Mouse (Mus musculus) midbrain, postnatal 0 days (tissue): ENCODE data around the gene Ranbp1. TPM values are rescaled to one million over a fixed set of nuclear protein-coding genes. Genes with fewer than 3 reads are reported as not detected.
"Not testable (repeated sequence)": the region's sequence is repeated elsewhere in the genome, so short reads cannot be mapped to it uniquely, and the experiment has no call there.

Experiments
- ATAC-seq: fragments of 200-750 bp; cut with Nextera tagmentation; 2 replicates; pipeline ENCODE4 v1.8.0; 2017; ENCODE audit warnings: moderate number of reproducible peaks, mild to moderate bottlenecking, moderate TSS enrichment, moderate library complexity; ENCODE audit not compliant: low FRiP score
- DNase-seq: peaks from one replicate; pipeline ENCODE4 v3.0.0-alpha.2; 2015; ENCODE audit warnings: low spot score
- H3K27ac ChIP-seq: fragments of 300-500 bp; sonication (generic); 2 replicates; pipeline ENCODE4 v1.5.1; 2014; ENCODE audit warnings: low read depth, mild to moderate bottlenecking, low read length, mixed read lengths
- H3K27me3 ChIP-seq: fragments of 300-500 bp; sonication (generic); 2 replicates; pipeline ENCODE4 v1.6.1; 2014; ENCODE audit warnings: low read length, control low read depth, mixed read lengths; ENCODE audit not compliant: insufficient read depth
- H3K36me3 ChIP-seq: fragments of 300-500 bp; sonication (generic); 2 replicates; pipeline ENCODE4 v1.6.1; 2014; ENCODE audit warnings: low read length, control low read depth, mixed read lengths; ENCODE audit not compliant: insufficient read depth
- H3K4me1 ChIP-seq: fragments of 300-500 bp; sonication (generic); 2 replicates; pipeline ENCODE4 v1.6.1; 2014; ENCODE audit warnings: mild to moderate bottlenecking, control low read depth, antibody characterized with exemption, low read length, mixed read lengths; ENCODE audit not compliant: insufficient read depth
- H3K4me2 ChIP-seq: fragments of 300-500 bp; sonication (generic); 2 replicates; pipeline ENCODE4 v1.6.1; 2014; ENCODE audit warnings: low read depth, mild to moderate bottlenecking, low read length, mixed read lengths; ENCODE audit not compliant: poor library complexity, severe bottlenecking
- H3K4me3 ChIP-seq: fragments of 300-500 bp; sonication (generic); 2 replicates; pipeline ENCODE4 v1.5.1; 2014; ENCODE audit warnings: low read depth, mild to moderate bottlenecking, low read length, moderate library complexity
- H3K9ac ChIP-seq: fragments of 300-500 bp; sonication (generic); replicated peaks from 2 replicates; pipeline ENCODE4 v1.6.1; 2014; ENCODE audit warnings: mild to moderate bottlenecking, low read length, moderate library complexity, mixed read lengths; ENCODE audit not compliant: poor library complexity, severe bottlenecking
- H3K9me3 ChIP-seq: fragments of 300-500 bp; sonication (generic); 2 replicates; pipeline ENCODE4 v1.6.1; 2016; ENCODE audit warnings: low read length, control low read depth
- CTCF ChIP-seq: IDR thresholded peaks from 2 replicates; pipeline ENCODE4 v1.5.1; 2016; ENCODE audit warnings: antibody characterized with exemption, mild to moderate bottlenecking
- WGBS: fragments of 180-500 bp; shearing (Covaris S2); extraction: QIAGEN DNeasy Blood & Tissue Kit; methylation state at CpG from one replicate; pipeline ENCODE4 v1.1.7; 2014; 5-methylcytosine and 5-hydroxymethylcytosine counted together
- polyA plus RNA-seq: library from polyadenylated mRNA; unstranded; fragments of >200 nt; fragmentation: Nextera tagmentation; extraction: Ambion mirVana; gene quantifications from 2 replicates; pipeline ENCODE4 v1.2.1, GENCODE M21; 2015
- total RNA-seq: library from RNA; depleted of rRNA; stranded (reverse); fragments of >200 nt; gene quantifications from 2 replicates; pipeline ENCODE4 v1.2.3, GENCODE M21; 2014

The Ranbp1 gene
- total and polyA plus RNA-seq, 2 experiments from 2014 or later = 192 to 447 TPM

- H3K36me3 ChIP-seq = no peaks in the 10 kb centered on the region
- H3K4me3 ChIP-seq = no peak overlapping the region
- no peaks in the 10 kb centered on the region for H3K9me3 ChIP-seq
- 64% methylated on average over 7 of the region's 7 CpGs for WGBS
- H3K9ac ChIP-seq = no peak overlapping the region
- no peaks in the 10 kb centered on the region for H3K27me3 ChIP-seq
- no peak overlapping the region for H3K4me2 ChIP-seq
- H3K27ac ChIP-seq = no peak overlapping the region
- ATAC-seq (no peak), DNase-seq (no peak)
- no peak for TF ChIP-seq CTCF
- H3K4me1 ChIP-seq = no peaks in the 10 kb centered on the region
Measured at GRCm38 (mm10) chr16:18203430-18204091, 45.0 kb downstream of the Ranbp1 start.

DNA sequence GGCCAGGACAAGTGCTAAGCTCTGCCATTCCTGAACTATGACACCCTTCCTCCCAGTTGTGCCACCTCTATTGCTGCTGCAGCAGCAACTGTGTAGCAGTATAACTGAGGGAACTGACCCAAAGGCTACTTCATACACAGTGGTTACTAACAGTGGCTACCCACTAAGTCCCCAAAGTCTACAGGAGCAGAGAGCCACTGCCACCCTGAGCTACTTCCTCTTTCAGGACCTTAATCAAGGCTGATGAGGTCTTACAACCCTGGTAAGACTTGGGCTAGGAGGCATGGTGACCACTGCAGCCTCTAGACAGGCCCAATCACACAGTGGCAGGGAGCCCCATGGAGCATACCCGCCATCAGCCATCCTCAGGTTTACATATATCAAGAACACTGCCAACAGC, 46.5 kb downstream of the Ranbp1 start:
- no peak overlapping the region for H3K4me3 ChIP-seq
- H3K27ac ChIP-seq = no peak overlapping the region
- no peak for TF ChIP-seq CTCF
- 100% methylated on average over 1 of the region's 1 CpGs for WGBS
- no peaks in the 10 kb centered on the region; the same call in 1 of the 2 replicates for H3K27me3 ChIP-seq
- ATAC-seq = no peak
- H3K4me1 ChIP-seq = no peaks in the 10 kb centered on the region
- no peaks in the 10 kb centered on the region for H3K9me3 ChIP-seq
- no peaks in the 10 kb centered on the region for H3K36me3 ChIP-seq
- H3K9ac ChIP-seq = no peak overlapping the region
- no peak overlapping the region for H3K4me2 ChIP-seq
- no peak for DNase-seq

GRCm38 (mm10) chr16:18201620-18202019, 46.9 kb downstream of the Ranbp1 start:
- no peak for ATAC-seq
- no peak for DNase-seq
- H3K27me3 ChIP-seq = no peaks in the 10 kb centered on the region; the same call in 1 of the 2 replicates
- H3K9me3 ChIP-seq = no peaks in the 10 kb centered on the region
- H3K27ac ChIP-seq = no peak overlapping the region
- H3K36me3 ChIP-seq = no peaks in the 10 kb centered on the region
- H3K9ac ChIP-seq = no peak overlapping the region
- no peak overlapping the region for H3K4me3 ChIP-seq
- 50% methylated on average over 1 of the region's 1 CpGs for WGBS
- TF ChIP-seq CTCF = no peak
- H3K4me2 ChIP-seq = no peak overlapping the region
- H3K4me1 ChIP-seq = no peaks in the 10 kb centered on the region

- H3K4me2 ChIP-seq = no peak overlapping the region
- H3K9ac ChIP-seq = no peak overlapping the region
- no peak overlapping the region for H3K27ac ChIP-seq
- DNase-seq (no peak), ATAC-seq (no peak)
- H3K27me3 ChIP-seq = no peaks in the 10 kb centered on the region; the same call in 1 of the 2 replicates
- no peaks in the 10 kb centered on the region for H3K36me3 ChIP-seq
- no peak overlapping the region for H3K4me3 ChIP-seq
- H3K9me3 ChIP-seq = no peaks in the 10 kb centered on the region
- 88% methylated on average over 2 of the region's 2 CpGs for WGBS
- TF ChIP-seq CTCF = no peak
- H3K4me1 ChIP-seq = no peaks in the 10 kb centered on the region
Measured at GRCm38 (mm10) chr16:18200062-18200461, 48.5 kb downstream of the Ranbp1 start.

DNA sequence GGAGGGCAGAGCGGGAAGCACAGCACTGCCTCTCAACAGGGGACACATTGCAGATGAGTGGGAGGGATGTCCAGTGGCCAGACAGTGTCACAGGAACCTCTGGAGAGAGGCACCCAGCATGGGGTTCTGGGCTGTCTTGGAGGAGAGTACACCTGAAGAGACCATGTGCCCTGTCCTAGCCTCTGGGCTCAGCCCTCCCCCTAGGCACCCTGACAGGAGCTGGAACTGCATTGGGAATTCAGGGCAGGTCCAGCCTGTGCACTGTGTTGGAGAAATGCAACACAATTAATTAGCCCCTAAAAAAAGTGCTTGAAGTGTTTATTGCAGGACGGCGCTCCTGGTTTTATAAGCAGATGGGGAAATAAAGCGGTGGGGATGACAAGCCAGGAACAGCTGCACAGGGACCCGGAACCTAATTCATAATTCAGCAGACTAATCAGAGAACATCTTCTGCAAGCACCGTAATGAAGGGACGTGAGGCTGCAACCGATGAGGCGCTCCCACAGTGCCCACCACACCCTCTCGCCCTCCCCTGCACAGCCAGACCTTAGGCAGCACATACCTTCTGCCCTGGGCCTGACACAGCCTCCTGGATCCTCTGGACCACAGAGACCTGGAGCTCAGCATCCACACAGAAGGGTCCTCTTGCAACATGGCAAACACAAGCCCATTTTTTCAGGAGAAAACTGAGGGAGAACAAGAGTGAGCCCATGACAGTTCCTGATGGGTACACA, 50.0 kb downstream of the Ranbp1 start:
- ATAC-seq = no peak
- H3K9me3 ChIP-seq = no peaks in the 10 kb centered on the region
- no peaks in the 10 kb centered on the region; the same call in 1 of the 2 replicates for H3K27me3 ChIP-seq
- no peak for TF ChIP-seq CTCF
- H3K4me1 ChIP-seq = peaks cover 5% of the 10 kb centered on the region; the same call in 1 of the 2 replicates
- WGBS = 49% methylated on average over 10 of the region's 10 CpGs
- H3K36me3 ChIP-seq = no peaks in the 10 kb centered on the region
- no peak overlapping the region for H3K4me3 ChIP-seq
- no peak overlapping the region for H3K4me2 ChIP-seq
- H3K9ac ChIP-seq = no peak overlapping the region
- DNase-seq = no peak
- H3K27ac ChIP-seq = no peak overlapping the region

DNA sequence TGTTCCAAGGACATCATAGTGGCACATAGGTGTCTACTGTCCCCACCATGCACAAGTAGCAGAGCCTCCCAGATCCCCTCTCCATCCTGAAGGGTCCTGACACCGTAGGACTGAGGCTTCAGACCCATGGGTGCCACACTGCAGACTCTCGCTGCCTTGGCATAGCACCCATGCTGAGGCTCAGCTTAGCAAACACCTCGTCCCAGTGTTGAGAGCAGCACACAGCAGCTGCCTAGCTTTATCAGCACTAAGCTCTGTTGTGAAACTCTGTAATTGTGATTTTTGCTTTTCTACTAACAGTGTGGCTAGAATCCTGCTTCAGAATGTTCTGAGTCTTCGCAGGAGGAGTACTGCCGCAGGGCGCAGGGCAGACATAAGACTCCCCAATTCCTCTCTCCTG, 50.7 kb downstream of the Ranbp1 start:
- no peak overlapping the region for H3K9ac ChIP-seq
- 79% methylated on average over 6 of the region's 6 CpGs for WGBS
- H3K4me1 ChIP-seq = peaks cover 5% of the 10 kb centered on the region; the same call in 1 of the 2 replicates

DNA sequence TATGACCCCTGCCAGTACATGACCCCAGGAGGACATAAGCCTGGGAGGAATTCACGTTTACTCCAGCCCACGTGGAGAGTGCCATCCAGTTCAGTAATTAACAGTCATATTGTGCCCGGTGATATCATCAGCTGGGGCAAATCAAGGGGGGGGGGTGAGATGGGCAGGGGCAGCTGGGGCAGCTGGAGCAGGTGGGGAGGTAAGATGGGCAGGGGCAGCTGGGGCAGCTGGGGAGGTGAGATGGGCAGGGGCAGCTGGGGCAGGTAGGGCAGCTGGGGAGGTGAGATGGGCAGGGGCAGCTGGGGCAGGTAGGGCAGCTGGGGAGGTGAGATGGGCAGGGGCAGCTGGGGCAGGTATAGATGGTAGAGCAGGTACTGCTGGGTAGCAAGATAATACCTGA, 53.0 kb downstream of the Ranbp1 start:
- H3K4me1 ChIP-seq, H3K4me3 ChIP-seq: not testable (repeated sequence)

More for the DNA sequence above, 50.7 kb downstream of the Ranbp1 start:
- no peak for TF ChIP-seq CTCF
- no peaks in the 10 kb centered on the region for H3K36me3 ChIP-seq
- no peak for DNase-seq
- H3K4me2 ChIP-seq = no peak overlapping the region
- no peak overlapping the region for H3K27ac ChIP-seq
- no peak for ATAC-seq
- H3K9me3 ChIP-seq = no peaks in the 10 kb centered on the region
- no peak overlapping the region for H3K4me3 ChIP-seq
- H3K27me3 ChIP-seq = no peaks in the 10 kb centered on the region; the same call in 1 of the 2 replicates

More for the DNA sequence above, 53.0 kb downstream of the Ranbp1 start:
- not testable (repeated sequence) for H3K9me3 ChIP-seq, H3K36me3 ChIP-seq, DNase-seq, H3K9ac ChIP-seq, H3K4me2 ChIP-seq, H3K27ac ChIP-seq, ATAC-seq, H3K27me3 ChIP-seq
- WGBS = 62% methylated on average over 3 of the region's 3 CpGs
